Mouse (Mus musculus) heart, embryonic 11.5 days (tissue): ENCODE results near the gene C5ar1. TPM values are rescaled to one million over a fixed set of nuclear protein-coding genes. Genes with fewer than 3 reads are reported as not detected.

Experiments
- ATAC-seq: fragments of 200-750 bp; cut with Nextera tagmentation; replicated peaks from 2 replicates; pipeline ENCODE4 v1.8.0; 2017; ENCODE audit warnings: moderate library complexity; ENCODE audit not compliant: insufficient number of reproducible peaks, low FRiP score, low TSS enrichment
- H3K27ac ChIP-seq: fragments of 300-500 bp; sonication (generic); 2 replicates; pipeline ENCODE4 v1.5.1; 2014; ENCODE audit warnings: mild to moderate bottlenecking, low read depth, low read length
- H3K27me3 ChIP-seq: fragments of 300-500 bp; sonication (generic); 2 replicates; pipeline ENCODE4 v1.6.1; 2014; ENCODE audit warnings: mild to moderate bottlenecking, low read length, mixed read lengths; ENCODE audit not compliant: control insufficient read depth, insufficient read depth
- H3K36me3 ChIP-seq: fragments of 300-500 bp; sonication (generic); 2 replicates; pipeline ENCODE4 v1.6.1; 2014; ENCODE audit warnings: mild to moderate bottlenecking, low read length, moderate library complexity, mixed read lengths; ENCODE audit not compliant: control insufficient read depth, insufficient read depth
- H3K4me1 ChIP-seq: fragments of 300-500 bp; sonication (generic); 2 replicates; pipeline ENCODE4 v1.6.1; 2014; ENCODE audit warnings: low read length; ENCODE audit not compliant: control insufficient read depth, insufficient read depth
- H3K4me2 ChIP-seq: fragments of 300-500 bp; sonication (generic); 2 replicates; pipeline ENCODE4 v1.6.1; 2014; ENCODE audit warnings: mild to moderate bottlenecking, moderate library complexity
- H3K4me3 ChIP-seq: fragments of 300-500 bp; sonication (generic); 2 replicates; pipeline ENCODE4 v1.5.1; 2014; ENCODE audit warnings: low read depth, low read length
- H3K9ac ChIP-seq: fragments of 300-500 bp; sonication (generic); 2 replicates; pipeline ENCODE4 v1.6.1; 2014; ENCODE audit warnings: mild to moderate bottlenecking, low read depth, low read length, moderate library complexity
- H3K9me3 ChIP-seq: fragments of 300-500 bp; sonication (generic); replicated peaks from 2 replicates; pipeline ENCODE4 v1.6.1; 2016; ENCODE audit warnings: low read length; ENCODE audit not compliant: control insufficient read depth
- WGBS: fragments of 180-500 bp; shearing (Covaris S2); extraction: QIAGEN DNeasy Blood & Tissue Kit; methylation state at CpG from one replicate; pipeline ENCODE4 v1.1.7; 2014; ENCODE audit not compliant: insufficient replicate concordance; 5-methylcytosine and 5-hydroxymethylcytosine counted together
- polyA plus RNA-seq: library from polyadenylated mRNA; unstranded; fragments of >200 nt; fragmentation: Nextera tagmentation; extraction: Ambion mirVana; gene quantifications from 2 replicates; pipeline ENCODE4 v1.2.1, GENCODE M21; 2014

The C5ar1 gene
- polyA plus RNA-seq, 1 experiment from 2014 or later, result 0.74 TPM

GRCm38 (mm10) chr7:16221582-16222272 is 37.6 kb downstream of the C5ar1 start, which contains the start of gene Dhx34:
Dhx34 (minus strand) TSS chr7:16222037.
- peak; percentile 93 for ATAC-seq
- Histone ChIP-seq H3K4me2 (peak within 1 kb of the TSS; percentile 82), H3K9me3 (no peaks in the 10 kb centered on the region), H3K4me3 (peak within 1 kb of the TSS; percentile 61), H3K9ac (peak within 1 kb of the TSS; percentile 79), H3K27ac (peak within 1 kb of the TSS; percentile 58), H3K27me3 (no peaks in the 10 kb centered on the region), H3K4me1 (peaks cover 9% of the 10 kb centered on the region), H3K36me3 (peaks cover 3% of the 10 kb centered on the region)
- 1% methylated on average over 34 of the region's 34 CpGs for WGBS

- no peak overlapping the region for H3K4me2 ChIP-seq
- peaks cover 26% of the 10 kb centered on the region for H3K36me3 ChIP-seq
- H3K27me3 ChIP-seq, result no peaks in the 10 kb centered on the region
- H3K27ac ChIP-seq, result no peak overlapping the region
- WGBS, result 91% methylated on average over 9 of the region's 9 CpGs
- H3K9me3 ChIP-seq, result no peaks in the 10 kb centered on the region
- H3K9ac ChIP-seq, result no peak overlapping the region
- no peak for ATAC-seq
- no peaks in the 10 kb centered on the region for H3K4me1 ChIP-seq
- H3K4me3 ChIP-seq, result no peak overlapping the region
These were observed 45.4 kb downstream of the C5ar1 start for GRCm38 (mm10) chr7:16213986-16214385.

GRCm38 (mm10) chr7:16213196-16213595 is 46.1 kb downstream of the C5ar1 start:
- H3K36me3 ChIP-seq, result peaks cover 27% of the 10 kb centered on the region
- WGBS, result 86% methylated on average over 6 of the region's 6 CpGs
- no peak overlapping the region for H3K27ac ChIP-seq
- no peaks in the 10 kb centered on the region for H3K9me3 ChIP-seq
- no peak for ATAC-seq
- H3K4me3 ChIP-seq, result no peak overlapping the region
- no peak overlapping the region for H3K4me2 ChIP-seq
- H3K4me1 ChIP-seq, result no peaks in the 10 kb centered on the region
- H3K9ac ChIP-seq, result no peak overlapping the region
- no peaks in the 10 kb centered on the region for H3K27me3 ChIP-seq

- no peak overlapping the region for H3K4me2 ChIP-seq
- no peak overlapping the region for H3K4me3 ChIP-seq
- WGBS, result 67% methylated on average over 12 of the region's 12 CpGs
- no peak overlapping the region for H3K9ac ChIP-seq
- H3K27me3 ChIP-seq, result no peaks in the 10 kb centered on the region
- H3K36me3 ChIP-seq, result peaks cover 24% of the 10 kb centered on the region; the same call in 1 of the 2 replicates
- H3K4me1 ChIP-seq, result no peaks in the 10 kb centered on the region
- H3K27ac ChIP-seq, result no peak overlapping the region
- no peak for ATAC-seq
- H3K9me3 ChIP-seq, result no peaks in the 10 kb centered on the region
These were observed 48.4 kb downstream of the C5ar1 start for GRCm38 (mm10) chr7:16210862-16211365.

- H3K27me3 ChIP-seq, result no peaks in the 10 kb centered on the region
- H3K4me3 ChIP-seq, result no peak overlapping the region
- no peaks in the 10 kb centered on the region for H3K9me3 ChIP-seq
- H3K4me2 ChIP-seq, result no peak overlapping the region
- no peak overlapping the region for H3K27ac ChIP-seq
- H3K9ac ChIP-seq, result no peak overlapping the region
- no peak for ATAC-seq
- WGBS, result 85% methylated on average over 21 of the region's 21 CpGs
- H3K4me1 ChIP-seq, result no peaks in the 10 kb centered on the region
- H3K36me3 ChIP-seq, result peaks cover 22% of the 10 kb centered on the region; the same call in 1 of the 2 replicates
These were observed 50.3 kb downstream of the C5ar1 start for GRCm38 (mm10) chr7:16208781-16209665.

GRCm38 (mm10) chr7:16207496-16207895 is 51.8 kb downstream of the C5ar1 start:
- no peak overlapping the region for H3K9ac ChIP-seq
- no peak overlapping the region for H3K4me2 ChIP-seq
- no peaks in the 10 kb centered on the region for H3K9me3 ChIP-seq
- H3K27me3 ChIP-seq, result no peaks in the 10 kb centered on the region
- no peak overlapping the region for H3K27ac ChIP-seq
- no peaks in the 10 kb centered on the region for H3K4me1 ChIP-seq
- WGBS, result 82% methylated on average over 10 of the region's 10 CpGs
- ATAC-seq, result no peak
- H3K36me3 ChIP-seq, result peaks cover 20% of the 10 kb centered on the region; the same call in 1 of the 2 replicates
- no peak overlapping the region for H3K4me3 ChIP-seq

GRCm38 (mm10) chr7:16207076-16207475 is 52.3 kb downstream of the C5ar1 start:
- Histone ChIP-seq H3K4me1 (no peaks in the 10 kb centered on the region), H3K27me3 (no peaks in the 10 kb centered on the region), H3K4me3 (no peak overlapping the region), H3K27ac (no peak overlapping the region), H3K9me3 (no peaks in the 10 kb centered on the region), H3K9ac (no peak overlapping the region), H3K4me2 (no peak overlapping the region), H3K36me3 (peaks cover 20% of the 10 kb centered on the region; the same call in 1 of the 2 replicates)
- 83% methylated on average over 7 of the region's 7 CpGs for WGBS
- no peak for ATAC-seq

- H3K27me3 ChIP-seq, result no peaks in the 10 kb centered on the region
- H3K4me2 ChIP-seq, result no peak overlapping the region
- H3K27ac ChIP-seq, result no peak overlapping the region
- no peak for ATAC-seq
- H3K4me1 ChIP-seq, result no peaks in the 10 kb centered on the region
- H3K36me3 ChIP-seq, result peaks cover 16% of the 10 kb centered on the region; the same call in 1 of the 2 replicates
- no peak overlapping the region for H3K4me3 ChIP-seq
- no peak overlapping the region for H3K9ac ChIP-seq
- no peaks in the 10 kb centered on the region for H3K9me3 ChIP-seq
- 81% methylated on average over 9 of the region's 9 CpGs for WGBS
These were observed 54.5 kb downstream of the C5ar1 start for GRCm38 (mm10) chr7:16204791-16205190.
